Mouse (Mus musculus) liver, embryonic 16.5 days (tissue): ENCODE measurements around the gene Sav1. TPM values are rescaled to one million over a fixed set of nuclear protein-coding genes. Genes with fewer than 3 reads are reported as not detected.
A peak's percentile ranks its signal among the peaks of the same experiment; 100 is the strongest.

ENCODE experiments used
- ATAC-seq: fragments of 200-750 bp; cut with Nextera tagmentation; 2 replicates; pipeline ENCODE4 v1.8.0; 2017; ENCODE audit warnings: low read depth, mild to moderate bottlenecking, moderate number of reproducible peaks, moderate library complexity
- H3K27ac ChIP-seq: fragments of 300-500 bp; sonication (generic); 2 replicates; pipeline ENCODE4 v1.5.1; 2014; ENCODE audit warnings: mild to moderate bottlenecking, low read length
- H3K27me3 ChIP-seq: fragments of 300-500 bp; sonication (generic); 2 replicates; pipeline ENCODE4 v1.6.1; 2014; ENCODE audit warnings: low read depth, low read length, mixed read lengths; ENCODE audit not compliant: control insufficient read depth, insufficient read depth
- H3K36me3 ChIP-seq: fragments of 300-500 bp; sonication (generic); 2 replicates; pipeline ENCODE4 v1.6.1; 2014; ENCODE audit warnings: mild to moderate bottlenecking; ENCODE audit not compliant: control insufficient read depth, insufficient read depth
- H3K4me1 ChIP-seq: fragments of 300-500 bp; sonication (generic); 2 replicates; pipeline ENCODE4 v1.6.1; 2014; ENCODE audit warnings: low read depth, low read length, mixed read lengths; ENCODE audit not compliant: control insufficient read depth
- H3K4me2 ChIP-seq: fragments of 300-500 bp; sonication (generic); 2 replicates; pipeline ENCODE4 v1.6.1; 2014; ENCODE audit warnings: low read depth, low read length, mixed read lengths
- H3K4me3 ChIP-seq: fragments of 300-500 bp; sonication (generic); 2 replicates; pipeline ENCODE4 v1.5.1; 2014; ENCODE audit warnings: low read depth, mild to moderate bottlenecking, low read length
- H3K9ac ChIP-seq: fragments of 300-500 bp; sonication (generic); 2 replicates; pipeline ENCODE4 v1.6.1; 2014; ENCODE audit warnings: low read depth, low read length
- H3K9me3 ChIP-seq: fragments of 300-500 bp; sonication (generic); replicated peaks from 2 replicates; pipeline ENCODE4 v1.6.1; 2016; ENCODE audit warnings: low read length; ENCODE audit not compliant: control insufficient read depth
- WGBS: fragments of 180-500 bp; shearing (Covaris S2); extraction: QIAGEN DNeasy Blood & Tissue Kit; methylation state at CpG from one replicate; pipeline ENCODE4 v1.1.7; 2014; ENCODE audit not compliant: insufficient replicate concordance; 5-methylcytosine and 5-hydroxymethylcytosine counted together
- polyA plus RNA-seq: library from polyadenylated mRNA; unstranded; fragments of >200 nt; fragmentation: Nextera tagmentation; extraction: Ambion mirVana; gene quantifications from 2 replicates; pipeline ENCODE4 v1.2.1, GENCODE M21; 2015

Gene Sav1
- polyA plus RNA-seq, 1 experiment from 2014 or later = 0.65 TPM

DNA sequence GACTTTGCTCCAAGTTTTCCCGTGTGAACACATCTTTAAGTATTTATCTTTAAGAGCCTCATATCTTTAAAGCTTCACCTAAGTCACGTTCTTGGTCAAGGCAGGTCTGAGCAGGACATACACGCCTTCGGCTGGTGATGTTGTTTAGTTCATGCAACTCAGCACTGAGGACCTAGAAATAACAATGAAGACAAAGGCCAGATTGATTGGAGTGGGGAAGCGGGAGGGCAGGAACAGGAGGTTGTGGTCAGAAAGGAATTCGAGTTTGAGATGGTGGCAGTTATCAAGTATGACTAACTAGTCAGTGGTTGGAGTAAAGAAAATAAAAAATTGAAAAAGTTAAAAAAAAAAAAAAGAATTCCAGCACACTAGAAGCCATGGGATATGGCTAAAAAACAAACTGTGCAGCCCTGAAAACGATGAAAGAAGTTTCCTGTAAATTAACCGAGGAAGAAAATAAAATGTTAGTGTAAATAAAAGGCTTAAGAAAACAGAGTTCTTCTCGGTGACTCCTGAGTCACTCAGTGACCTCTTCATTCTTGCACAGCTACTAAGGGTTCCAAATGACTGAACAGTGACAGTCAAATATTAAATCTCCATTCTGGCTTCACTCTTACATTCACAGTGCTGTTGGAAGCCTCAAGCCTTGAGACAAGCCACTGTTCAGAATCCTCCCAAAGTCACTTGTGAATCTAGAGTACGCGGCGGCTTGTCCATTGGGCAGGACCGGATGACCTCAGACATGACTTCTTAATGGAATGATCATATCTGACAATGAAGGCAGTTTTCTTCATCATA, 11.6 kb upstream of the Sav1 start:
- 58% methylated on average over 13 of the region's 13 CpGs for WGBS
- Histone ChIP-seq H3K9ac (no peak overlapping the region), H3K27ac (no peak overlapping the region), H3K9me3 (no peaks in the 10 kb centered on the region), H3K4me3 (no peak overlapping the region), H3K4me2 (no peak overlapping the region), H3K4me1 (no peaks in the 10 kb centered on the region), H3K36me3 (no peaks in the 10 kb centered on the region), H3K27me3 (no peaks in the 10 kb centered on the region)
- ATAC-seq = no peak

DNA sequence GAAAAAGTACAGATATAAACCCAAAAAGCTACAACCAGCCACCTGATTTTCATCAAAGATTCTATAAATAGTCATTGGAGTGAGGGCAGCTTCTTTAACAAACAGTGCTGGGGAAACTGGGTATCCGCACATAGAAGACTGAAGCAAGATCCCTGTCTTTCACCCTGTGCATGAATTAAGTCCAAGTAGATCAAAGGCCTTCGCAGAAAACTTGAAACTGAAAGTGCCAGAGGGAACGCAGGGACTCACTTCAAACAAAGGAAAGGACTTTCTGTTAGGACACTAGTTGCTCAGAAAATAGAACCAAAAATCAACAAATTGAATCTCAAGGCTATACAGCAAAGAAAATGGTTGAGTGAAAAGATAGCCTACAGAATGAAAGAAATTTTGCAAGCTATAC, 8.6 kb upstream of the Sav1 start:
- Histone ChIP-seq H3K4me1 (no peaks in the 10 kb centered on the region), H3K36me3 (no peaks in the 10 kb centered on the region), H3K9me3 (no peaks in the 10 kb centered on the region), H3K27me3 (no peaks in the 10 kb centered on the region), H3K27ac (no peak overlapping the region), H3K4me3 (no peak overlapping the region), H3K9ac (no peak overlapping the region), H3K4me2 (no peak overlapping the region)
- 70% methylated on average over 3 of the region's 3 CpGs for WGBS
- no peak for ATAC-seq

DNA sequence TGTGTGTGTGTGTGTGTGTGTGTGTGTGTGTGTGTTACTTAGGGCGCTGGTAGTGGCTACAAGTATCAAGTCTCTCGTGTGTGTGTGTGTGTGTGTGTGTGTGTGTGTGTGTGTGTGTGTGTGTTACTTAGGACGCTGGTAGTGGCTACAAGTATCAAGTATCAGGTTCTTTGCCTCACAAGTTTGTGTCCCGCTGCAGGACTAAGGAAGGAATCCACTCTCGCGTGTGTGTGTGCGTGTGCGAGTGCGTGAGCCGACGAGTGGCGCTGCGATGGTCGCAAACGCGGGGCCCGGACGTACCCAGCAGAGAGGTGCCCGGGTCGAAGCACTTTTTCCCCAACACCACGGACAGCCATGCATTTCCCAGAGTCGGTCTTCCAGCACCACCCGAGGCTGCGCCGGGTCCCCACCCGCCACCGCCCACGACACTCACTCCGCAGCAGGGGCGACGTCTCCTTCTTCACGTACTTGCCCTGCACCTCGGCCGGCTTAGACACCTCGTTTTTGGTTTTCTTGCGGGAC, 500 bp downstream of the Sav1 start:
- WGBS = 0% methylated on average over 35 of the region's 36 CpGs
- Histone ChIP-seq H3K36me3 (peaks cover 17% of the 10 kb centered on the region), H3K9ac (peak overlapping the region; percentile 98), H3K4me1 (peaks cover 8% of the 10 kb centered on the region), H3K27me3 (no peaks in the 10 kb centered on the region), H3K27ac (peak overlapping the region; percentile 94), H3K4me3 (peak overlapping the region; percentile 99), H3K9me3 (no peaks in the 10 kb centered on the region), H3K4me2 (peak overlapping the region; percentile 88)
- peak; percentile 35 for ATAC-seq

DNA sequence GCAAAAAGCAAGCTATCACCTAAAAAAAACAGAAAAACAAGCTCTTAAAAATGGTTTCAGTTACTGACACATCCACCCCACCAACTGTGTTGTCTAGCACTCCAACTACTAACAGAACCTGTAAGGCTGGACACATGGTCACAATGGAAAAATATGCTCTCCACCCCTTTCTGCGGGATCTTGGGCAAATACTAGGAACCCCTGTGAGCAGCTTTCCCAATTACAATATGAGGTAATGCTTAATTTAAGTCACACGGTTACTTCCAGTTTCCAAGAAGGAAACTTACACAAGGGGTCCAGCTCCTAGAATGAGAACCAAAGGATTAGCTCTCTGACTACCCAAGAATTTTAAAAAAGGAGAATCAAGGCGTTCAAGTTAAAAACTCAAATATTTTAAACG, 1.3 kb downstream of the Sav1 start:
- Histone ChIP-seq H3K9ac (peak overlapping the region; percentile 98), H3K36me3 (peaks cover 17% of the 10 kb centered on the region), H3K4me1 (peaks cover 8% of the 10 kb centered on the region), H3K27ac (no peak overlapping the region), H3K4me2 (peak overlapping the region; percentile 88), H3K27me3 (no peaks in the 10 kb centered on the region), H3K4me3 (peak overlapping the region; percentile 99), H3K9me3 (no peaks in the 10 kb centered on the region)
- no peak for ATAC-seq
- 34% methylated on average over 4 of the region's 4 CpGs for WGBS

DNA sequence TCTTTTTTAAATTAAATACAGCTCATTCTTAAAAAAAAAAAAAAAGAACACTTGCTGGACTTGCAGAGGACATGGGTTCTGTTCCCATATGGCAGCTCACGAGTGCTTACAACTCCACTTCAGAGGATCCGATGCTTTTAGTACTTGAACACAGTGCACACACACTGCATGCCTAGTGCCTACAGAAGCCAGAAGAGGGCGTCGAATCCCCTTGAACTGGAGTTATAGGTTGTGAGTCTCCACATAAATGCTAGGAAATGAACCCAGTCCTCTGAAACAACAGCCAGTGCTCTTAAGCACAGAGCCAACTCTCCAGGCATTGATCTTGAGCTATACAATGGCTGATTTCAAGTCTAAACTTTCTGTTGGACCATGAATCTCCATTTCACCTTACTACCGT, 3.9 kb downstream of the Sav1 start:
- H3K36me3 ChIP-seq = peaks cover 17% of the 10 kb centered on the region
- no peak overlapping the region for H3K27ac ChIP-seq
- H3K4me1 ChIP-seq = peaks cover 12% of the 10 kb centered on the region

DNA sequence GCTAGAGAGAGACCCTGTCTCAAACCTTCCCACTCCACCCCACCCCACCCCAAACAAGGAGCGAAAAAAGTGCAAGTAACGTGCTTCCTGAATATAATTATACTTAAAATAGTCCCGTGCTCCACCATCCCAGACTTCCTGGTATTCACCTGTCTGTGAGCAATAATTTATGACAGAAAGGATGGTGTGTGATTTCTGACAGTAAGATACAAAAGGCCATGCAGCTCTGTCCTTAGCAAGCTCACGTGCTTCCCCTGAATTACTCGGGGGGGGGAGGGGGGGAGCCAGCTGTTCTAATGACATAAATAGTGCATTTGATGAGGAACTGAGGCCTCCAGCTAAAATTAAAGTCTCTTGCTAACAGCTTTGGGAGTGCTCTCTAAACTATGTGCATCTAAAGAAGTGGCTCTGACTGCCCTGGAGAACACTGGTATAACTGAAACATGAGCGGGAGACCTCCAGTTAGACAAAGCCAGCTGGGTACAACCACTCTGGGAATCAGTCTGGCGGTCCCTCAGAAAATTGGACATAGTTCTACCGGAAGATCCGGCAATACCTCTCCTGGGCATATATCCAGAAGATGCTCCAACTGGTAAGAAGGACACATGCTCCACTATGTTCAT, 9.3 kb downstream of the Sav1 start:
- no peak overlapping the region for H3K4me2 ChIP-seq
- H3K4me1 ChIP-seq = peaks cover 7% of the 10 kb centered on the region
- H3K36me3 ChIP-seq = peaks cover 4% of the 10 kb centered on the region
- H3K27ac ChIP-seq = no peak overlapping the region
- H3K27me3 ChIP-seq = no peaks in the 10 kb centered on the region
- H3K9ac ChIP-seq = no peak overlapping the region
- WGBS = 68% methylated on average over 9 of the region's 9 CpGs
- H3K9me3 ChIP-seq = no peaks in the 10 kb centered on the region
- no peak overlapping the region for H3K4me3 ChIP-seq
- no peak for ATAC-seq

More for the DNA sequence above, 3.9 kb downstream of the Sav1 start:
- Histone ChIP-seq H3K9me3 (no peaks in the 10 kb centered on the region), H3K4me2 (no peak overlapping the region), H3K9ac (no peak overlapping the region), H3K27me3 (no peaks in the 10 kb centered on the region), H3K4me3 (no peak overlapping the region)
- WGBS = 73% methylated on average over 5 of the region's 5 CpGs
- ATAC-seq = no peak

DNA sequence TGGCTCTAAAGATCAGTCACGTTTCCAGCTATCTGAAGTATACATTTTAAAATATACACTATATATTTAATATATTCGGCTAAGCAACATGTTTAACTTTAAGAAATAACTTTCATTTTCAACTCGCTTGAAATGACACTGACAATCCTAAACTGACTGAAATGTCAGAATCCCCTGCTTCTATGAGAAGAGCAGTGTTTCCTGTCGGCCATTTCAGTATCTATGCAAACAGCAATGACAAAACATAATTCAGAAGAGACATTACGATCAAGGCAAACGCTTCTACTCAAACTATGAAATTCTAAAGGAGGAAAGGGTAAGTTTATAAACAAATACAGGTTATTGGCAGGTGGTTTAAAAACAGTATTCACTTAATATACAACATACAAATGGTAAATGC, 10.1 kb downstream of the Sav1 start:
- 64% methylated on average over 6 of the region's 6 CpGs for WGBS
- peaks cover 3% of the 10 kb centered on the region; the same call in 1 of the 2 replicates for H3K36me3 ChIP-seq
- H3K4me2 ChIP-seq = no peak overlapping the region
- H3K9me3 ChIP-seq = no peaks in the 10 kb centered on the region
- H3K27ac ChIP-seq = no peak overlapping the region
- no peaks in the 10 kb centered on the region for H3K27me3 ChIP-seq
- ATAC-seq = no peak
- H3K4me3 ChIP-seq = no peak overlapping the region
- no peak overlapping the region for H3K9ac ChIP-seq
- H3K4me1 ChIP-seq = peaks cover 7% of the 10 kb centered on the region

DNA sequence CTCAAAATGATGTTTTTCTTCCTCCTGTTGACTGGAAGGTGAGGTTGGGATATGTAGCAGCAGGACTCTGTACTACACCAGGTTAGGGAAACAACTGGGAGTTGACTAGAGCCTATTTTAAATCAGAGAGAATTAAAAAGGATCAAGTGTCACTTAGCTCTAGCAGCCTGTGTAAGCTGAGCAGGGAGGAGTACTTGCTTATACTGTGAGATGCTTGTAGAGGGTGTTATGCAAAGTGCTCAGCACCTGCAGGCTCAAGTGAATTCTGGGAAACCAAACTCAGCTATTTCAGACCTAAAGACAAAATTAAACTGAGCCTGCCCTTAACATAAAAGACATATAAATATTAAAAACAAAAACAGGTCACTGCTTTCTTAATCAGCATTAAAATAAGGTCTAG, 13.1 kb downstream of the Sav1 start:
- Histone ChIP-seq H3K4me2 (no peak overlapping the region), H3K9ac (no peak overlapping the region), H3K36me3 (peaks cover 11% of the 10 kb centered on the region; the same call in 1 of the 2 replicates), H3K27me3 (no peaks in the 10 kb centered on the region), H3K9me3 (no peaks in the 10 kb centered on the region), H3K4me1 (peaks cover 3% of the 10 kb centered on the region), H3K4me3 (no peak overlapping the region), H3K27ac (no peak overlapping the region)
- no peak for ATAC-seq

DNA sequence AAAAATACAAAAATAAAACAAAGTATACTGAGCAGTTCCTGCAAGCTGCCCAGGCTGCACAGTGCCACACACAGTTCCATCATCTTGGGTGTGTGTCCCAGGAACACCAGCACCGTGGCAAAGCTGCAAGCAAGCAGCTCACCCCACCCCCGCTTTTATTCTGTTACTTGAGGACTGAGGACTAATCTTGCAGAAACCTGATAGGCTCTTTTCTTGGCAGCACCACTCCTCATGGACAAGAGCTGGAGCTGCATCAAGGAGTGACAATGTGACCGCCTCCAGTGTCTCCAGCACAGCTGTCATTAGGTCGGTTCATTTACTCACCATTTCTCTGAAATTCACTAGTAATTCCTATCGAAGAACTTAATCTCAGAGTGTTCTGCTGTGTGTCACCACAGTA, 18.6 kb downstream of the Sav1 start:
- WGBS = 61% methylated on average over 5 of the region's 5 CpGs
- H3K4me2 ChIP-seq = no peak overlapping the region
- no peak for ATAC-seq
- no peaks in the 10 kb centered on the region for H3K27me3 ChIP-seq
- no peak overlapping the region for H3K4me3 ChIP-seq
- peaks cover 2% of the 10 kb centered on the region; the same call in 1 of the 2 replicates for H3K4me1 ChIP-seq
- H3K27ac ChIP-seq = no peak overlapping the region
- H3K36me3 ChIP-seq = peaks cover 37% of the 10 kb centered on the region
- no peak overlapping the region for H3K9ac ChIP-seq
- no peaks in the 10 kb centered on the region for H3K9me3 ChIP-seq
